Mouse (Mus musculus) layer of hippocampus, postnatal 14 days (tissue): Measurements from ENCODE around the gene Tktl1. TPM values are rescaled to one million over a fixed set of nuclear protein-coding genes. Genes with fewer than 3 reads are reported as not detected.

ENCODE experiments used
- total RNA-seq, 2 experiments: library from RNA; stranded (reverse); gene quantifications; 2 replicates each; pipeline ENCODE4 v1.2.3; 2021

Gene Tktl1
- total RNA-seq, 2 experiments from 2014 or later, result not detected

Other genes starting within 250 kb of the Tktl1 start
- gene Renbp, start 246.4 kb upstream of the Tktl1 start, total RNA-seq, result 1 to 10 TPM; 5.5 to 6.3 TPM
- 10 to 100 TPM; 72.6 to 76.3 TPM for gene Hcfc1, start 210.9 kb upstream of the Tktl1 start, total RNA-seq
- gene Irak1, start 153.3 kb upstream of the Tktl1 start, total RNA-seq, result 10 to 100 TPM; 47.6 to 56.5 TPM
- gene Opn1mw, start 49.8 kb upstream of the Tktl1 start, total RNA-seq, result not detected
- 10 to 100 TPM; 75.0 to 77.6 TPM for gene Mecp2, start 41.9 kb upstream of the Tktl1 start, total RNA-seq
- not detected for gene Tex28, start 9.4 kb upstream of the Tktl1 start, total RNA-seq
- 100 to 1,000 TPM; 133 to 154 TPM for gene Flna, start 72.6 kb downstream of the Tktl1 start, total RNA-seq
- 10 to 100 TPM; 37.9 to 39.3 TPM for gene Emd, start 77.4 kb downstream of the Tktl1 start, total RNA-seq
- 100 to 1,000 TPM; 156 to 173 TPM for gene Rpl10, start 93.6 kb downstream of the Tktl1 start, total RNA-seq
- 10 to 100 TPM; 47.9 to 67.4 TPM for gene Taz, start 104.7 kb downstream of the Tktl1 start, total RNA-seq
- 1 to 10 TPM; 2.0 to 2.2 TPM for gene Dnase1l1, start 105.1 kb downstream of the Tktl1 start, total RNA-seq
- 100 to 1,000 TPM; 302 to 318 TPM for gene Atp6ap1, start 119.8 kb downstream of the Tktl1 start, total RNA-seq
- 100 to 1,000 TPM; 656 to 707 TPM for gene Gdi1, start 127.7 kb downstream of the Tktl1 start, total RNA-seq
- 10 to 100 TPM; 36.5 to 44.4 TPM for gene Fam50a, start 135.8 kb downstream of the Tktl1 start, total RNA-seq
- gene Plxna3, start 151.8 kb downstream of the Tktl1 start, total RNA-seq, result 10 to 100 TPM; 41.8 to 42.3 TPM
- 10 to 100 TPM; 32.6 to 35.7 TPM for gene Lage3, start 176.4 kb downstream of the Tktl1 start, total RNA-seq
- 10 to 100 TPM; 57.5 to 59.6 TPM for gene Ubl4a, start 196.0 kb downstream of the Tktl1 start, total RNA-seq
- 1 to 10 TPM; 1.8 to 2.0 TPM for gene Slc10a3, start 196.1 kb downstream of the Tktl1 start, total RNA-seq
- gene Fam3a, start 216.0 kb downstream of the Tktl1 start, total RNA-seq, result 10 to 100 TPM; 16.9 to 23.5 TPM
- gene Ikbkg, start 216.0 kb downstream of the Tktl1 start, total RNA-seq, result 10 to 100 TPM; 45.3 to 47.5 TPM